Mouse (Mus musculus): ENCODE measurements at regions not wholly inside any gene's neighbourhood (a gene's known extent, or its start where the extent isn't known, plus 50 kb on each side); places are given as distances from the start of the nearest gene placed in this dataset.
"Not testable (repeated sequence)": the region's sequence is repeated elsewhere in the genome, so short reads cannot be mapped to it uniquely, and the experiment has no call there.

DNA sequence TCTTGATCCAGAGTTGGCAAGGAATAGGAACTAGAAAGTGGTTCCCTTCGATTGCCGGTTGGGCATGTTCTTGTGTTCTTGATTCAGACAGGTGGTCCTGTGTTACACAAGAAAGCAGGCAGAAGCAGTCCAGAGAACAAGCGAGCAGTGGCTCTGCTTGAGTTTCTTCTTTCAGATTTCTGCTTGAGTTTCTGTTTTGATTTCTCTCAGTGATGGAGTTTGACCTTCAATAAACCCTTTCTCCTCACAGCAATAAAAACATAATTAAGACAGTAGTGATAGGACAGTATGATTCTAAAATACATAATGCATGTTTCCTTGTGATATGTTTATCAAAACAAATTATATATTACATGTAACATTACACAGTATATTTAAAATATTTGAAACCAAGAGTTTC, 59.1 kb downstream of the Klf6 start:
- no peak for DNase-seq

GRCm38 (mm10) chr13:5931433-5931832, 70.2 kb downstream of the Klf6 start:
- no peak for DNase-seq

DNA sequence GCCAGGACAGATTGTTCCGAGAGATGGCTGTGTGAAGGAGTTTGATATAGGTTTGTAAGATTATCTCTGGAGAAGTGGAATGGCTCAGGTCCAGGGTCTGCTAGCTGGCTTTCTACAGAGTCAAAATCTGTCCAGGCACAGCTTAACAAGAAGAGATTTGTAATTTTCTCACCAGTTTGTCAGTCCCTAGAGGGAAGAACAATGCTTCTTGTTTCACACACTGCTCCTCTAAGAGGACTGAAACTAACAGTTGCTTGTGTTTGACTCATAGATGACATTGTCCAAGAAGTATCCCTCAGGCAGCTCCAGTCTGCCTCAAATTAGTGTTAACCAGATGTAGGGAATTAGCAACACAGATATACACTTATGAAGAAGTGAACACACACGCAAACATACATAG, 76.2 kb downstream of the Klf6 start:
- no peak for DNase-seq

- DNase-seq, result no peak
Observed at GRCm38 (mm10) chr13:5937970-5938369, 76.7 kb downstream of the Klf6 start.

DNA sequence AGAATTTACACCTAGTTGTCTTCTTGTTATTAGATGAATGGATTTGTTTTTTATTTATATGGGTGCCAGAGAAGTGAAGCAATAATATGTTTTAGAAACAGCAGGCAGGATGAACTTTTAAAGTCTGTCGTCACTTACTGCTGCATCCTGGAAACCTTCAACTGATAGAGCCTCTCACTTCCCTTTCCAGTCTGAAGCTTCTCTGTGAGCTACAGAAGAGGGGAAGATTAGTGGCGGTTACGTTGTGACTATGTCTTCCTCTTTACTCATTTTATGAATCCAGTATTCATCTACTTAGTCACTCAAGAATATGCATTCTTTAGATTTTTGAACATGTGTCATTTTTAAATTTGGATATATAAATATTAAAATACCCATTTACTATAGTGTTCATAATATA, 78.1 kb downstream of the Klf6 start:
- no peak for DNase-seq

DNA sequence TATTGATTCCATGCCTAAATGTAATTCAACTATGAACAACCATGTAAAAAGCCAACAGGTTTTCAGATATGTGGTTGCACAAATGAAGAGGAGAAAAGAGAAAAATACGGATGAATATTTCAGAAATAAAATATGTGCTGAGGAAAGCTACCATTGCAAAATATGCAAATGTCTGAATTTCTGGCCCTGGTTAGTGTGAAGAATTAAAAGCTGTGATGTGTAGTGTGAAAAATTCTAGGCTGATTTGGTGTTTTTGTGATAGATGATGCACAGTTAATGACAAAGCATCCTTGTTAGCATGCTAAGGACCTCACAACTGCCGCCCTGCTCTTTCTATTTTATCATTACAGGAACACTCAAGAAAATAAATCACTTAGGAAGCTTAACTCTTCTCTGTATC, 91.6 kb downstream of the Klf6 start:
- no peak for DNase-seq

DNA sequence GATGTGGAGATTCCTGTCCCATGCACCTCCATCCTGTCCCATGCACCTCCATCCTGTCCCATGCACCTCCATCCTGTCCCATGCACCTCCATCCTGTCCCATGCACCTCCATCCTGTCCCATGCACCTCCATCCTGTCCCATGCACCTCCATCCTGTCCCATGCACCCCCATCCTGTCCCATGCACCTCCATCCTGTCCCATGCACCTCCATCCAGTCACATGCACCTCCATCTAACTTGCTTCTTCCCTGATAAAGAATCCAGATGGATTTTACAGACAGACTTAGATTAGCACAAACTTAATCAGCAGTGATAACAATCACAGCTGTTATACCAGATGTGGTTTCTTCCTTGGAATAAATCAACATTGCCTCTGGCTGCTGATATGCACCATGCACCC, 93.8 kb downstream of the Klf6 start:
- DNase-seq, result not testable (repeated sequence)

GRCm38 (mm10) chr13:5956145-5956544, 94.9 kb downstream of the Klf6 start:
- no peak for DNase-seq

GRCm38 (mm10) chr13:5962947-5963346, 101.7 kb downstream of the Klf6 start:
- no peak for DNase-seq

GRCm38 (mm10) chr13:5964626-5965025, 103.3 kb downstream of the Klf6 start:
- no peak for DNase-seq

- DNase-seq, result no peak
Observed at GRCm38 (mm10) chr13:5978615-5979014, 117.3 kb downstream of the Klf6 start.

DNA sequence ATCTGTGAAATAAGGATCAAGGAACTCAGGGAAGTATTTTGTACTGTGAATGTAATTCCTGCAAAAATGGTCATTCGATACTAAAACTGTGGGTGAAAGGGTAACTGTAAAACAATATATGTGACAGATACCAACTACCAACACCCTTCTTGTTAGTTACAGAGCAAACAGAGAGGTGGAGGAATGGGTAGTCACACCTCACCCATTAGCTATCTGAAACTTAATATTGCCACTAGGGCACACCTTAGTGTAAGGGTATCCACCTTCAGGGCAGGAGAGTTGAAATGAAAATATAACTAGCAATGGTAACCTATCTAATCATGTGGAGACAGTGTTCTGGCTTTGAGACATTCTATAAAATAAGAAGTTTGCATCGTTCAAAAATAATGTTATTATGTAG, 126.2 kb downstream of the Klf6 start:
- no peak for DNase-seq

DNA sequence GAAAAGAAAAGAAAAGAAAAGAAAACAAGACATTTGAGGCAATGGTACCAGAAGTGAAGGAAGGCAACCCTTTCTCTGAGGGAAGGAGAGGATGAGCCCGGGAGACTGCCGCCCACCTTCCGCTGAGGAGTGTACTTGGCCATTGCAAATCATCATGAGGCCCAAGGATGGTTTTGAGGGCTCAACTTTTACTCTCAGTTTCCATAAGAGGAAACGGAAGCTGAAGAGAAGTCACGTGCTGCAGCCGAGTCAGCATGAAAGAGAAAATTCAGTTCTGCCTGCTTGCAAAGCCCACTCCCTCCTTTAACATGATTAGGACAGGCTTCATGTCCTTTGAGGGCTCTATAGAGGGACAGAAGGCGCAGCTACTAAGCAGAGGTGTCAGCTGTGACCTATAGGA, 127.1 kb downstream of the Klf6 start:
- DNase-seq, result no peak

GRCm38 (mm10) chr13:6000559-6001217, 139.4 kb downstream of the Klf6 start:
- DNase-seq, result no peak

DNA sequence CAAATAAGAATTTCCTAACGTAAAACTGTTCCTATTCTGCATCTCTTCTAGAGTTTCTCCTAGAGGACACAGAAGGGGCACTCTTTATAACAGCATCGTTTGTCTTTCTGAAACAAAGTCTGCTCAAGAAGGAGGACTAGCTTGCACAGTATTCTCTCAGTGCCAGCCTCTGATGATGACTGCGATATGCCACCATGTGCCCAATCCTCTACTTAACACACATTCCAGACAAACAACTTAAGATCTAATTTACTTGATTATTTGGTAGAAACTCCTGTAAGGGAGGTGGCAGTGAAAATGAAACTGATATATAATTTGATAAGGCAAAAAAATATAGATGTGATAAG, 139.9 kb downstream of the Klf6 start:
- DNase-seq, result no peak

DNA sequence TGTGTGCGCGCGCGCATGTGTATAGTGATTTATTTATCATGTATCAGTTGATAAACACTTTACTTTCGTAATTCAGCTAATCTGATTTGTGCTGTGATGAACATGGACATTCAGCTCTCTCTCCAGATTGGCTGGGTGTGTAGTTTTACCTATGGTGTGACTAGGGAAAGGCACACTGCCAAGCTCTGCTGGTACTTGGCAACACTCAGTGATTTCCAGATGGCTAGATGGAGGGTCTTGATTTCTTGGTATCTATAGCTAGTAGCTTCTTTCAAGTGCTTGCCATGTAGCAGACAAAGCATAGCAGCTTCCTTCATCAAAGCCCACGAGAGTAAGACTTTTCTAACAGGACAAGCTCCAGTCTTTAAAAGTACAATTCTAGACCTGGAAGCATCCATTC, 144.6 kb downstream of the Klf6 start:
- DNase-seq, result no peak

DNA sequence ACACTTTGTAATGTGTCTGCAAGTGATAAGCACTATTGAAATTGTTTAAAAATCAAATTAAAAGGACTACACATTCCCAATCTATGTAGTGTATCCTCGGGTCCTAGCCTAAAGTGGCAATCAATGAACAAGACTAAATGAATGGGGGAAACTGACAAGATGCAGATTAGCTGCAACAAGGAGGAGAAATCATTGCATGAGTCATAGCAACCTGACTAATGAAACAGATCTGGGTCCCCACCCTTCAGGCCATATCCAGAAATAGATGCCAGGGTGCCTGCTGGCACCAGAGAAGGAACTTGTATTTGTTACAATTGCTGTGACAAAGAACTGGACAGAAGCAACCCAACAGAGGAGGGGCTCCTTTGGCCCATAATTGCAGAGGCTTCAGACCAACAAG, 148.4 kb downstream of the Klf6 start:
- no peak for DNase-seq

GRCm38 (mm10) chr13:6027207-6027606, 165.9 kb downstream of the Klf6 start:
- DNase-seq, result no peak

- no peak for DNase-seq
Observed at GRCm38 (mm10) chr13:6028878-6029277, 167.6 kb downstream of the Klf6 start.

DNA sequence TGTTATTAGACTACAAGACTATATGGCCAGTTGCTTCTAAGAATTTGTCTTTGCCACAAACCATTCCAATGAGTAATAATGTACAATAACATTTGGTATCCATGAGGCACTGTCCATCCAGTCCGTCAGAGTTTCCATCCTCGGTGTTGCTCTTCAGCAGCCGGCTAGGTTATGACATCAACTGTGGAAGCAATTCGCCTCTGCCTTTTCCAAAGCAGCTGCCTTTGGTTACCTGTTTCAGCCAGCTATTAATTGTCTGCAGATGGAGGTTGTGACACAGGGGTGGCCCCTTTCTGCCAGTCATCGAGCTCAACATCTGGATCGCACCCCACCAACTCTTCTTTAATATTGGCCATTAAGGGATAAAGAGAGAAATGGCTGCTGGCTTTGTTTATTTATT, 168.2 kb downstream of the Klf6 start:
- DNase-seq, result no peak

- no peak for DNase-seq
Observed at GRCm38 (mm10) chr13:6030128-6030527, 168.8 kb downstream of the Klf6 start.

DNA sequence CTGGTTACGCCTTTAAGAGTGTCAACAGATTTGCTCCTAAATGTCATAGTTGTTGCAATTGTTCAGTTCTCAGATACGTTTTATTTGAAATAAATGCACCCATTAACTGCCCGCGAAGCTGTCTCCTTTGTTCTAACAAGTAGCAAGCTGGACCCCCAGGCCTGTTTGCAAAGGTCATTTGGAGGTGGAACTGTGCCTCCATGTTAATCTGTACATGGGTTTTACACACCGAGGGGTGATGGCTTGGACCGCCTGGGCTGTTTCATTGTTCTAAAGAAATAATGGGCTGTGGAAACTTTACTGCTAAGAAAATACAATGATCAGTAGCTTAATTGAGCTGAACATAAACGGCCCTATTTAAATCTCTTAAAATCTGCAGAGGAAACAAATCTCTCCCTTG, 178.8 kb downstream of the Klf6 start:
- no peak for DNase-seq

GRCm38 (mm10) chr13:6040663-6041062, 179.4 kb downstream of the Klf6 start:
- no peak for DNase-seq

DNA sequence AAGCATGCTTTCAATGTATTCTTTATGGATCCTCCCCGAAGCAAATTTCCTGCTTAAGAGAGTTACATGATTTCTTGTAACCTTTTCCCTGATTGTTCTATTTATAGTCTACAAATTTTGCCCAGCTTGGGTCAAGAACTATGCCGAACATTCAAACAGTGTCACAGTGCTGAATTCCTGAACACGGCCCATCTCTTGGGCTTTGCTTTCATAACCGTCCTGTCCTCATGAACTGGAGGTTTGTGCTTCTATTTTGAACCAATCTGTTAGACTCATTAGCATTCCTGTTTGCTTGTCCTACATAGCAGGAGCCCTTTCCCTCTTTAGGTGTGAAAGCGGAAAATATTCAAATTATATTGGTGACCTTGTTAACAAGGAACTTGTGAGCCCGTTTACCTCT, 181.2 kb downstream of the Klf6 start:
- no peak for DNase-seq

- peak; percentile 68 to 72 for DNase-seq
Observed at GRCm38 (mm10) chr13:6059515-6060228, 198.4 kb downstream of the Klf6 start.

Measured in kidney, adult 8-10 months (tissue).